Mouse (Mus musculus) midbrain, embryonic 14.5 days (tissue): ENCODE measurements at regions not wholly inside any gene's neighbourhood (a gene's known extent, or its start where the extent isn't known, plus 50 kb on each side); places are given as distances from the start of the nearest gene placed in this dataset.

Experiments
- ATAC-seq: fragments of 200-750 bp; cut with Nextera tagmentation; 2 replicates; pipeline ENCODE4 v1.8.0; 2017; ENCODE audit warnings: moderate number of reproducible peaks, moderate library complexity; ENCODE audit not compliant: low FRiP score, low TSS enrichment
- DNase-seq: peaks from one replicate; pipeline ENCODE4 v3.0.0-alpha.2; 2015
- H3K27ac ChIP-seq: fragments of 300-500 bp; sonication (generic); replicated peaks from 2 replicates; pipeline ENCODE4 v1.5.1; 2014; ENCODE audit warnings: mild to moderate bottlenecking, low read depth, low read length, moderate library complexity
- H3K27me3 ChIP-seq: fragments of 300-500 bp; sonication (generic); 2 replicates; pipeline ENCODE4 v1.6.1; 2014; ENCODE audit warnings: low read length, control low read depth, mixed read lengths; ENCODE audit not compliant: control insufficient read depth, insufficient read depth
- H3K36me3 ChIP-seq: fragments of 300-500 bp; sonication (generic); 2 replicates; pipeline ENCODE4 v1.6.1; 2014; ENCODE audit warnings: low read length, control low read depth; ENCODE audit not compliant: control insufficient read depth, insufficient read depth
- H3K4me1 ChIP-seq: fragments of 300-500 bp; sonication (generic); 2 replicates; pipeline ENCODE4 v1.6.1; 2014; ENCODE audit warnings: mild to moderate bottlenecking, antibody characterized with exemption, low read length, control low read depth; ENCODE audit not compliant: control insufficient read depth, insufficient read depth
- H3K4me2 ChIP-seq: fragments of 300-500 bp; sonication (generic); 2 replicates; pipeline ENCODE4 v1.6.1; 2014; ENCODE audit warnings: mild to moderate bottlenecking, low read length, moderate library complexity
- H3K4me3 ChIP-seq: fragments of 300-500 bp; sonication (generic); replicated peaks from 2 replicates; pipeline ENCODE4 v1.5.1; 2014; ENCODE audit warnings: low read depth, low read length
- H3K9ac ChIP-seq: fragments of 300-500 bp; sonication (generic); replicated peaks from 2 replicates; pipeline ENCODE4 v1.6.1; 2014; ENCODE audit warnings: mild to moderate bottlenecking, low read length, moderate library complexity
- H3K9me3 ChIP-seq: fragments of 300-500 bp; sonication (generic); 2 replicates; pipeline ENCODE4 v1.6.1; 2016; ENCODE audit warnings: low read length, control low read depth, mixed read lengths; ENCODE audit not compliant: control insufficient read depth
- WGBS: fragments of 180-500 bp; shearing (Covaris S2); extraction: QIAGEN DNeasy Blood & Tissue Kit; methylation state at CpG from one replicate; pipeline ENCODE4 v1.1.7; 2014; 5-methylcytosine and 5-hydroxymethylcytosine counted together

GRCm38 (mm10) chr14:58783201-58783600, 359.5 kb downstream of the 1700129C05Rik start:
- Histone ChIP-seq H3K4me2 (no peak overlapping the region), H3K4me1 (no peaks in the 10 kb centered on the region), H3K36me3 (no peaks in the 10 kb centered on the region), H3K27ac (no peak overlapping the region), H3K9ac (no peak overlapping the region), H3K27me3 (no peaks in the 10 kb centered on the region), H3K4me3 (no peak overlapping the region), H3K9me3 (no peaks in the 10 kb centered on the region)
- ATAC-seq (no peak), DNase-seq (no peak)
- WGBS: 82% methylated on average over 1 of the region's 1 CpGs

DNA sequence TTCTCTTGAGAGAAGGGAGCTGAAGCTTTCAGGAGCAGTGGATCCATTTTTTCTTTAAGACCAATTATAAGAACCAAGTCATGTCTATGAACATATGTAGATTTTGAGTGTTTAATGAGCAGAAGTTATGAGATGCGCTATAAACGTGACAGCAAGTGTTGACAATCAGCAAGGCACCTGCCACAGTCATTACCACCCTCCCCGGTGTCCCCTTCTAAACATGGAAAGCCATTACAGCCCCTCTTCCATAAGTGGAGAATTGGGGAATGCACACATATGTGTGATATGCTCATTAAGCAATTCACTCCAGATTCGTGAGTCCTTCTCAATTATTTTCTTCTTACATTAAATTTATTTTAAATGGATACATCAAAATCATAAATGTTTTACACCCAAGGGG, 362.4 kb downstream of the 1700129C05Rik start:
- WGBS: 85% methylated on average over 4 of the region's 4 CpGs

GRCm38 (mm10) chr14:58778675-58779074, 364.0 kb downstream of the 1700129C05Rik start:
- ATAC-seq: no peak
- no peaks in the 10 kb centered on the region for H3K27me3 ChIP-seq

More for the DNA sequence above, 362.4 kb downstream of the 1700129C05Rik start:
- ATAC-seq (no peak), DNase-seq (no peak)
- H3K9me3 ChIP-seq: no peaks in the 10 kb centered on the region
- H3K36me3 ChIP-seq: no peaks in the 10 kb centered on the region
- no peak overlapping the region for H3K4me3 ChIP-seq
- no peak overlapping the region for H3K4me2 ChIP-seq
- H3K9ac ChIP-seq: no peak overlapping the region
- no peaks in the 10 kb centered on the region for H3K27me3 ChIP-seq
- H3K27ac ChIP-seq: no peak overlapping the region
- H3K4me1 ChIP-seq: no peaks in the 10 kb centered on the region

DNA sequence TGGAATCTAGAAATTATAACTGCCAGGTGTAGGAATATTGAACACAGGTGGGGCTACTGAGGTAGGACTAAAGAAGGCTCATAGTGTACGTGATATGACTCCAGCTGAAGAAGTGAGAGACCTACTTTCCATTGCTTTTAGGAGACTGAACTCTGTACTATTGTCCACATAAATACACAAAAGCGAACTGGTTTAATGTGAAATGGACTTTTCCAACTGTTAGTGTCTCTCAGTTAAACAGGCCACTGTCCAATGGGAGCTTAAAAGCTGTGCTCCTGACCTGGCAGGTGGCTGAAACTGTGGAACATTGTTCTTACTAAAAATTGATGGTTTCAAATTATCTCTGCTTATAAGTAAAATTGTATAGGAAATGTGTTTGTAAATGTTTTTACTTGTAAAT, 381.4 kb downstream of the 1700129C05Rik start:
- Histone ChIP-seq H3K36me3 (no peaks in the 10 kb centered on the region), H3K9me3 (no peaks in the 10 kb centered on the region), H3K4me1 (no peaks in the 10 kb centered on the region), H3K27me3 (no peaks in the 10 kb centered on the region), H3K4me2 (no peak overlapping the region), H3K4me3 (no peak overlapping the region), H3K27ac (no peak overlapping the region), H3K9ac (no peak overlapping the region)
- DNase-seq (no peak), ATAC-seq (no peak)
- 94% methylated on average over 2 of the region's 2 CpGs for WGBS

More at GRCm38 (mm10) chr14:58778675-58779074, 364.0 kb downstream of the 1700129C05Rik start:
- H3K9me3 ChIP-seq: no peaks in the 10 kb centered on the region
- no peaks in the 10 kb centered on the region for H3K4me1 ChIP-seq
- H3K4me3 ChIP-seq: no peak overlapping the region
- H3K27ac ChIP-seq: no peak overlapping the region
- no peaks in the 10 kb centered on the region for H3K36me3 ChIP-seq
- 26% methylated on average over 4 of the region's 4 CpGs for WGBS
- peak; percentile 73 for DNase-seq
- H3K9ac ChIP-seq: no peak overlapping the region
- no peak overlapping the region for H3K4me2 ChIP-seq

- 79% methylated on average over 4 of the region's 4 CpGs for WGBS
- ATAC-seq (no peak), DNase-seq (no peak)
- Histone ChIP-seq H3K36me3 (no peaks in the 10 kb centered on the region), H3K27me3 (no peaks in the 10 kb centered on the region), H3K4me3 (no peak overlapping the region), H3K9ac (no peak overlapping the region), H3K4me2 (no peak overlapping the region), H3K4me1 (no peaks in the 10 kb centered on the region), H3K9me3 (no peaks in the 10 kb centered on the region), H3K27ac (no peak overlapping the region)
These were observed 382.9 kb downstream of the 1700129C05Rik start for GRCm38 (mm10) chr14:58759759-58760158.

GRCm38 (mm10) chr14:58753781-58754180, 388.9 kb downstream of the 1700129C05Rik start:
- ATAC-seq (no peak), DNase-seq (no peak)
- H3K4me2 ChIP-seq: no peak overlapping the region
- H3K9me3 ChIP-seq: no peaks in the 10 kb centered on the region
- H3K4me1 ChIP-seq: no peaks in the 10 kb centered on the region
- H3K4me3 ChIP-seq: no peak overlapping the region
- no peak overlapping the region for H3K27ac ChIP-seq
- 92% methylated on average over 7 of the region's 7 CpGs for WGBS
- no peaks in the 10 kb centered on the region for H3K36me3 ChIP-seq
- no peaks in the 10 kb centered on the region for H3K27me3 ChIP-seq
- H3K9ac ChIP-seq: no peak overlapping the region

DNA sequence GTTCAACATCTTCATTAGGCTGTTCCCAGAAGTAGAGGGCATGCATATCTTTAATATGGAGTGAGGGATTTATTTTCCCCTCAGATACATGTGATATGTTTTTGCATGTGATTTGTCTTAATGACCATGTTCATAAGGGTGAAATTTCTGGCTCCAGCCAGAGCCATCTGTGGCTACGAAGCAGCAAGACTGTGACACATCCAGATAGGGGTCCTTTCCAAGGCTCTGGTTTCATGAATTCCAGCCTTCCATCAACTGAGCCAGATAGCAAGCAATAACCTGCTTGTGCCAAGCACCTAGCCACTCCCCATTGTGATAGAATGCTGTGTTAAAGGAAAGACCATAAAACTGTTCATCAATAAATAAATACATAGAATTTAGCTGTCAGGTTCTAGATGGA, 389.6 kb downstream of the 1700129C05Rik start:
- H3K4me2 ChIP-seq: no peak overlapping the region
- H3K27me3 ChIP-seq: no peaks in the 10 kb centered on the region
- H3K4me1 ChIP-seq: no peaks in the 10 kb centered on the region
- 95% methylated on average over 1 of the region's 1 CpGs for WGBS
- ATAC-seq (no peak), DNase-seq (no peak)
- H3K4me3 ChIP-seq: no peak overlapping the region
- no peak overlapping the region for H3K27ac ChIP-seq
- no peaks in the 10 kb centered on the region for H3K36me3 ChIP-seq
- H3K9me3 ChIP-seq: no peaks in the 10 kb centered on the region
- H3K9ac ChIP-seq: no peak overlapping the region

GRCm38 (mm10) chr14:58726418-58726817, 416.3 kb downstream of the 1700129C05Rik start:
- no peaks in the 10 kb centered on the region for H3K36me3 ChIP-seq
- 71% methylated on average over 1 of the region's 1 CpGs for WGBS
- H3K9ac ChIP-seq: no peak overlapping the region
- no peaks in the 10 kb centered on the region for H3K4me1 ChIP-seq
- H3K4me3 ChIP-seq: no peak overlapping the region
- H3K9me3 ChIP-seq: no peaks in the 10 kb centered on the region
- ATAC-seq (no peak), DNase-seq (no peak)
- H3K4me2 ChIP-seq: no peak overlapping the region
- H3K27ac ChIP-seq: no peak overlapping the region
- H3K27me3 ChIP-seq: no peaks in the 10 kb centered on the region

DNA sequence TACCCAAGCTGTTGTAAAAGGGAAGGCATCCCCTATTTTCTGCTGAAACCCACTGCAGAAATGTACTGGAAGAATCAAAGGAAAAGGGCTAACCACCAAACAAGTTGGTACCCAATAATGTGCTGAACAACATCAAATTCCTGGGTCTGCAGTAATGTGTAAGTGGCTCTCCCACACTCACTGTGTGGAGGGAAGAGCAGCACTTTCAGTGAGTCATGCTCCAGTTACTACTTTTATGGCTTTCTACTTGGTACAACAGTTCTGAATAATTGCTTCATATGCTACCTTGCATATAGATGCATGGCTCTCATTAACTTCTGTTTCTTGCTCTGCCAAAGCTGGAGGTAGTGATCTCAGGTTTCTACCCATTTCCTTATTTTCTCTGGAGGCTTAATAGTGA, 427.8 kb downstream of the 1700129C05Rik start:
- Histone ChIP-seq H3K27ac (no peak overlapping the region), H3K27me3 (no peaks in the 10 kb centered on the region)

More for the DNA sequence above, 427.8 kb downstream of the 1700129C05Rik start:
- H3K4me3 ChIP-seq: no peak overlapping the region
- no peak overlapping the region for H3K9ac ChIP-seq
- no peaks in the 10 kb centered on the region for H3K4me1 ChIP-seq
- H3K4me2 ChIP-seq: no peak overlapping the region
- DNase-seq: no peak
- no peaks in the 10 kb centered on the region for H3K9me3 ChIP-seq
- no peak for ATAC-seq
- no peaks in the 10 kb centered on the region for H3K36me3 ChIP-seq
